Mouse (Mus musculus) lung, postnatal 36 days (tissue): ENCODE measurements at regions not wholly inside any gene's neighbourhood (a gene's known extent, or its start where the extent isn't known, plus 50 kb on each side); places are given as distances from the start of the nearest gene placed in this dataset.
"Not testable (repeated sequence)": the region's sequence is repeated elsewhere in the genome, so short reads cannot be mapped to it uniquely, and the experiment has no call there.

Source experiments
- DNase-seq: peaks from one replicate; pipeline ENCODE4 v3.0.0; 2022; ENCODE audit warnings: mixed read lengths

DNA sequence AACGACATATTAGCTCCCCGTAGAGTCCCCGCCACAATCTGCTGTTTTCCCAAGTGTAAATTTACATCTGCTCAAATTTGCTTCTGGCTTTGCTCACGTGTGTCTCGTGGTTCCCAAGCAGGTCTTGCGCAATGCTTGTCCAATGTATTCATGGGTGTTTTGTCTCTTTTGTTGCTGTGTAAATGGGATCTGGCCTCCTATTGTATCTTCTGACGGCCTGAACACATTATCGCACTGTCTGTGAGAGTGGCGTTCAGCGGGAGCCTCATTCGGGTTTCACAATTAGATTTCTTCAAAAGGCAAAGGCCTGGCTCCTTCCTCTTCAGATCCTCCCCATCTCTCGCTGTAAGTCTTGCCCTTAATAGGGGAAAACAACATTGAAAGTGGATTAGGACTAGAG lies 274.5 kb downstream of the Fam19a5 start:
- DNase-seq: no peak

DNA sequence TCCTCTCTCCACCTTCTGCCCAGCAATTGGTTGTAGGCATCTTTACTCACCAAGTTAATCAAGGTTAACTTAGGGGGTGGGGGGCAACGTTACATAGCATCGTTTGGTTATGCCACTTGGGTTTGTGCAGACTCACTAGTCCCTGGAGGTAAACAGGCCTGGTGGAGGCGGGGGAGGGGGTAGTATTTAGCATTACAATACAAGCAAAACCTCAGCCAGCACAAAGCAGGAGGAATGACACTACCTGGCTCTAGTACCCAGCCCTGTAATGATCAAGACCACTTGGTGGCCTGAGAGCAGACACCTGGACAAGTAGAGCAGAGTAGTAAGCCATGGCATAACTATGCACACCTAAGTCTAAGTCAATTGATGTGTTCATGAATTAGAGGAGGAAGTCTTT lies 298.0 kb downstream of the Fam19a5 start:
- DNase-seq: no peak

DNA sequence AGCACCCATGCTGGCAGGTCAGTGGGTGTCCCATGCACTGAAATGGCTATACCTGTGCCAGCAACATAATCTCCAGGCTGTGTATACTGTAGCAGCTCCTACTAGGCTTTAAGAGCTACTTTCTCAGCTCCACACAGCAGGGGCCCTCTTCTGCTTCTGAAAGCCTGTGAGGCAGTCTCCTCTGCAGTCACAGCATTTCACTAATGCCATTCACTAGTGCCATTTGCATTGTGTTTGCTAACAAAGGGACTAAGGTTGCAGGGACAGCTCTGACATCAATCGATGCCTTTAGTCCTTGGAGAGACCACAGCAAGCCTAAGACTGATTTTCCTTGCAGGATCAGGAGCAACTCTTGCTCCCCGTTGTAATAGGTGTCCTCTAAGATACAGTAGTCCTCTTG lies 315.0 kb downstream of the Fam19a5 start:
- DNase-seq: no peak

- no peak for DNase-seq
These were observed 332.3 kb downstream of the Fam19a5 start for GRCm38 (mm10) chr15:87876286-87876899.

DNA sequence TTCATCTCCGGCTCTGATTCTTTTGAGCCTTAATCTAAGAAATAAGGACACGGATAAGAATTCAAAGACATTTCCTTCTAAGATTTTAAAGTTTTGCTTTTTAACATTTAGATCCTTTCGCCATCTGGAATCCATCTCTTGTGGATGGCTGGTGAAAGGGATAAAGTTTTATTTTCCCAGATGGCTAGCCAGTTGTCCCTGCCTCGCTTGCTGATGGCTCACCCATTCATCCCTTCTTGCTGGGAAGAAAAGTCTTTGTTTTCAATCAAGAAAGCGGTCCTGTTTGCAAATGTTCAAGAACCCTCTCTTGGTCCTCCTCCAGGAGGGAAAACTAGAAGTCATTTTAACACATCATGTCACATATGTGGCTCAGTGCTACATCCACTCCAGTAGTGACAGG lies 346.8 kb downstream of the Fam19a5 start:
- DNase-seq: no peak

GRCm38 (mm10) chr15:87894866-87895265 lies 350.8 kb downstream of the Fam19a5 start:
- DNase-seq: not testable (repeated sequence)

DNA sequence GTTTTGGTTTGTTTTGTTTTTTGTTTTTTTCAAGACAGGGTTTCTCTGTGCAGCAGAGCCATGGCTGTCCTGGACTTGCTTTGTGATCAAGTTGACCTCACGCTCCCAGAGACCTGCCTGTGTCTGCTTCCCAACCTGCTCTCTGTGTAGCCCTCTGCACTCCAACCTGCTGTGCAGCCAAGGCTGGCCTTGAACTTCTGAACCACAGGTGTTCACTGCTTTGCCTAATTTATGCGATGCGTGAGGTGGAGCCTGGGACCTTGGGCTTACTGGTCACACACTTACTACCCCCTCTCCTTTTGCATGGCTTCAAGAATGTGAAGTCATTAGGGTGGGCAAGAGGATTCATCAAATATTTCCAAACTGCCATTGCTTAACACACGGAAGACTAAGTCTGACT lies 354.6 kb downstream of the Fam19a5 start:
- no peak for DNase-seq

GRCm38 (mm10) chr15:87904436-87904835 lies 360.3 kb downstream of the Fam19a5 start:
- no peak for DNase-seq

DNA sequence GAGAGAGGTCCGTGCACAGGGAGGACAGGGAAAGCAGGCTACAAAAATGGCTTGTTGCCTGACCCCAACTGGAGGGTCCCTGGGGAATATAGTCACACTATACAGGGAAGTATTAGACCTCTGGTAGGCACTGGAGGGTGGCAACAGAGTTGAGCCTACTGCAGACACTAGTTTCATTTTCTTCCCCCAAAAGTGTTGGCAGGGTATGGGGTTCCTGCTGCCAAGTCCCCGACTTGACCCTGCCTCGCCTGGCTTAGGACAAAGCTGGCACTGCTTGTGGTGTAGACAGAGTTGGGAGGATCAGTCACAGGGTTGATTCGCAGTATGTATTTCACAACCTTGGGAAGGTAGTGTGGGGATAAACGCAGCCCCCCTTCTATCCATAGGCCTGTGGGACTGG lies 362.2 kb downstream of the Fam19a5 start:
- DNase-seq: no peak

- DNase-seq: no peak
These were observed 378.0 kb downstream of the Fam19a5 start for GRCm38 (mm10) chr15:87922091-87922490.

- no peak for DNase-seq
These were observed 378.8 kb downstream of the Fam19a5 start for GRCm38 (mm10) chr15:87922781-87923446.

GRCm38 (mm10) chr15:87923906-87924305 lies 379.8 kb downstream of the Fam19a5 start:
- DNase-seq: no peak

DNA sequence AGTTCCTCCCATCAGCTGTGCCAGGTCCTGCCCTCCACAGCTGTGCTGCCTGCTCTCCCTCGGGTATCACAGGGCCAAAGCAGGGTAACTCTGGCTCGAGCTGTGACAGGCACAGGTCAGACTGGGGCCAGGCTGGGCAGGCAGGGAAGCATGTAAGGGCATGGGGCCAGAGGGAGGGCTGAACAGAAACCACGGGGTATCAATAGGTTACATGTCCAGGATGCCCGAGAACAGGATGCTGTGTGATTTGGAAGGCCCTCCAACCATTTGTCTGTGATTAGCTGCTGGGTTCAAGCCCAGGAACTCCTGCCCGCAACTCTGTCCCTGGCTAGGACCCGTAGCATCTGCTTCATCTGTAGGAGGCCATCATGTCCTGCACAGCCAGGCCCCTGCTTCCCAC lies 391.9 kb downstream of the Fam19a5 start:
- DNase-seq: no peak

DNA sequence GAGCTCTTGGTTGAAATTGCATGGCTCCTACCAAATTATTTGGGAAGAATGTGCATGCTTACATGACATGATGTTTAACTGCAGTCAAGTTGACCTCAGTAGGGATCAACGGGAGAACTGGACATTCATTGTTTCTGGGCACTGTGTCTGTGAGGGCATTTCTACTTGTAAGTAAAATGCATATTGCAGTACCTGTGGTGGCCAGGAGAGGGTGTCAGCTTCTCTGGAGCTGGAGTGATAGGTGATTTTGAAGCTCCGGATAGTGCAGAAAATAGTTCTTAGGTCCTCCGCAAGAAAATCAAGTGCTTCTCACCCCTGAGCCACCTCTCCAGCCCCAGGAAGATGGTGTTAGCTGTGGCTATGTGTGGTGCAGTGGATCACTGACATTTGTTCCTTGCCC lies 396.7 kb downstream of the Fam19a5 start:
- DNase-seq: peak; percentile 18

DNA sequence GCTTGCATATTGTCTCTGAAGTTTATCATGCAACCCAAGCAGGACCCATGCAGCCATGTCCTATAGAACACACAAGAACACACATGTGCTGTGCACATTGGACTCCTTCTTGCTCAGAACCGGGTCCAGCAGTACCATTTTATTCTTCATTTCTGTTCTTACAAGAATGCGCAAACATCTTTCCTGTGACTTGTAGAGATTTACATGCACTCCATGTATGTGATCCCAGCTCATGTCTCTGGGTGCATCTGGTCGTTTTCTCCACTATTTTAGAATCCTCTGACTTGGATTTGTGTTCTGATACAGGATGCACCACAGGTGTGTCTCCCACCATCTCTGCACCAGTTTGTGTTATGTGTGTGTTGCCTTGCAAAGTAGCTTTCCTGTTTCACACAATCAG lies 408.4 kb downstream of the Fam19a5 start:
- no peak for DNase-seq

- DNase-seq: no peak
These were observed 411.7 kb downstream of the Fam19a5 start for GRCm38 (mm10) chr15:87955685-87956256.

DNA sequence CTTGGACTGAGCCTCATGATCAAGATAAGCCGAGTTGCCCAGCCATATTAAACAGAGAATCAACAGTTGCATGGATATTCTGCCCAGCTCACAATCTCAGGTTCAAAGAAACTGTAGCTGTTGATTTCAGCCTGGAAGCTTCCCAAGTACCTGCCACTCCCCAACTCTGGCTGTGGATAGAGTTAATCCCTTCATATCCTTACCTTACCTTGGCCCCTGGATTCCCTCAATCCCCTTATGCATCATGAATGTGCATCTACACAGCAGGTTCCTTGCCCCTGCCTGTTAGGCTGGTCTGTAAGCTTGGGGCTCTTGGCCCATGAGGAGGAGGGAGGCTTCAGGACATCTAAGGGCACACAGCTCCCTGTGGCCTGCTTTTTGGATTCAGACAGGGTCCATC lies 414.8 kb downstream of the Fam19a5 start:
- DNase-seq: no peak

DNA sequence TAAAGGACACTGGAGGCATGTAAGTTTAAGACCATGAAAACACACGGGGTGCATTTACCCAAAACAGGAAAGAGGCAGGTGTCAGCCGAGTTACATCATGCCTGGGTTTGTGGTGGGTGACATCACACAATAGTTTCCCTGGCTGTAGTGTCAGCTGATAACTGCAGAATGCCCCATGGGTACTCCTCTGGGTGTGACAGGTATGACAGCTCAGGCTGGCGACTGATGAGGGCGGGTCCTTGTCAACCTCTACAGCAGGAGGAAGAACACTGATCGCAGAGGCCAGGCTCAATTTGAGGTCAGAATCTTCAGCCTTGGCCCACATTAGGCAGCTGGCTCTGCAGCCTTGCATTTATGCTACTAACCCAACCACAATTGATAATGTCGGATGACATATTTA lies 428.5 kb downstream of the Fam19a5 start:
- DNase-seq: no peak

DNA sequence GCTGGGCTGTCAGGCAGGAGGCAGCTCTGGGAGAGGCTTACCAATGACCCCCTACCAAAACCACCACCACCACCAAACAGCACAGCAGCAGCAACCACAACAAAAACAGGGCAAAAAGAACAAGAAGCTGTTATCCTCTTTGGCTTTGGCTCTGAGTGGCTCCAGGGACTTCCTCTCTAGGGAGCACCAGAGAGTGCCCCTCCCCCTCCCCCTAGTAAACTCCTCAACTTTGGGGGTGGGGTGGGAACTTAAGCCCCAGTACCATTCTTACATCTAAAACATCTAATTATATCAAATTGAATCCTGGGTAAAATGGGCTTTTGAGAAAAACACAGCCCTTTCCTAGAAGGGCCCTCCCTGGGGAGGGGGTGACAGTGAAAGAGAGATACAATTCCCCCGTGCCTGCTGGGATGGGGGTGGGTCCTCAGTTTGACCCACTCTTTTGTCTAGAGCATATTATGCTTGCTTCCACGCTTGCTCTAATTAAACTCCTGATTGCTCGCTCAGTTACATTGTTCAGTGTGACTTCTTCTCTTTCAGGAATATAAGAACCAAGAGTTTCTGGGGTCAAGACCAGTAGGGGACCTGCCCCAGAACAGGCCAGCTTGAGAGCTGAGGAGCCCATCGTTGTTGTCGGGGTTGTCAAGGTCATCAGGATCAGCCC lies 443.4 kb downstream of the Fam19a5 start:
- DNase-seq: no peak

DNA sequence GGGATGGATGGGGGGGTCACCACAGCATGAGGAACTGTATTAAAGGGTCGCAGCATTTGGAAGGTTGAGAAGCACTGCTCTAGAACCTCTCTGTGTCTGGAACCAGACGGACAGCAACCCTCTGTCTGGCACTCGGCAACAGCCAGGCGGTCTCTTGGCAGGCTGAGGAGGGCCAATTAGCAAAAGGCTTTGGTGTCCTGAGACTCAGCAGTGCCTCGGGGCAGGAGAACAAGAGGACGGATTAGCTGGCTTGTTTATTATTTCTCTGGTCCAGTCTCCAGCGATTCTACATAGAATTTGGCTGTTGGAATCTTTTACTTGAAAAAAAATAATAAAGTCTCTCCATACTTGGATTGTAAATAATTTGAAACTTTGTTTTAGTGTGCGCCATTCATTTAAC lies 450.4 kb downstream of the Fam19a5 start:
- DNase-seq: no peak

DNA sequence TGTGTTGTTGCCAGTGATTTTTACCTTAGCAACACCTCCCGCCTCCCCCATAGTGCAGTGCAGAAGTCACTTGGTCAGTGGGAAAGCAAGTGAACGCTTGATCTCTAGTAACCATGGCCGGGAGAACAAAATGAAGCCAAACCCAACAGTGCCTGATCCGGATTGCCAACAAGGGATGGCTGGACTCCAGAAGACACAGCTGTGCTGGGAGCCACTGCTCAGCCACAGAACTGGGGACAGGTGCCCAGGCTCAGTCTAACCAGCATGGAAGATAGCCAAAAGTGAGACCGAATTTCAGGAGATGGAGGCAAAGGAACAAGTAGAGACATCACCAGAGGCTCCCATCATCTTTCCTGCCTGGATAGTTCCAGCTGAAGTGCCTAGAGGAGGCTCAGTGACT lies 473.0 kb downstream of the Fam19a5 start:
- DNase-seq: no peak

DNA sequence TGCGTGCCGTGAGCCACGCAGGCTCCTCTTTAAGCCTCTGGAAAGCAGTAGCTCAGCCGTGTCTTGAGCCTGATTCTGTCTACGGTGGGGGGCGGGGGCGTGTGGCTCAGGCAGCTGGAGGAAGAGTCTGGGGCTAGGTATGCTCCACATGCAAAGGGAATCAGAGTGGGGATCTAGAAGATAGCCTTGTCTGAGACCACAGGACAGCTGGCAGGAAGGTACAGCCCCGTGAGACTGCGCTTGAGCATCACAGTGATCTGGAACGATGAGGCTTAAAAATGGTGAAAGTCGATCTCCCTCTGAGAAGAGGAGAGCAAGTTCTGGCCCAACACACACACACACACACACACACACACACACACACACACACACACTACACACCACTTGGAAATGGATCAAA lies 488.7 kb downstream of the Fam19a5 start:
- no peak for DNase-seq

DNA sequence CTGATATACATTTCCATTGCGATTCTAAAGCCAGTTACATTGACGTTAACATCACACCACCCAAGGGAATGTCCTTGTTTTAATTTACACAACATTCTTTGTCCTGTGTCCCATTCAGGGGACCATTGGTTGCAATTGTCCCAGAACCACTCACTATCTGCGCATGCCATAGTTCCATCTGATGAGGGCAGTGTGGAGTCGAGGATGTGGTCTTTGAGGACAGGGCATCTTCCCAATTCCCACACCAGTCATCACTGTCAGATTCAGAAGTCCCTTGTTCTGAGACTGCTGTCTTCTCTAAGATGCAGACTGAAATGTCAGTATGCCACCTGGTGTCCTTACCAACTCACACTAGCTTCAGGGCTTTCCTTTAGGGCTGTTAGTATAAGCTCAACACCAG lies 489.6 kb downstream of the Fam19a5 start:
- no peak for DNase-seq

GRCm38 (mm10) chr15:88035486-88035885 lies 491.4 kb downstream of the Fam19a5 start:
- no peak for DNase-seq
